Mouse (Mus musculus): ENCODE measurements around the gene A930033H14Rik. TPM values are rescaled to one million over a fixed set of nuclear protein-coding genes. Genes with fewer than 3 reads are reported as not detected.
A peak's percentile ranks its signal among the peaks of the same experiment; 100 is the strongest.

The A930033H14Rik gene
- total and polyA plus RNA-seq, 3 experiments: 0.61 to 1.1 (median 1.1) TPM

GRCm38 (mm10) chr10:69179341-69179740, 33.6 kb downstream of the A930033H14Rik start:
- no peak overlapping the region for H3K27ac ChIP-seq
- no peak overlapping the region for H3K9ac ChIP-seq (ENCODE audit: low read depth, low read length)
- H3K79me2 ChIP-seq (replicated peaks; ENCODE audit: control insufficient read depth, insufficient read depth, low read length): no peaks in the 10 kb centered on the region
- no peak overlapping the region for H3K4me3 ChIP-seq
- TF ChIP-seq CTCF (IDR thresholded peaks at IDR 0.05) (no peak), EP300 (IDR thresholded peaks at IDR 0.05; ENCODE audit: insufficient read depth, low read depth, low read length) (no peak), POLR2A (IDR thresholded peaks at IDR 0.05; ENCODE audit: insufficient read depth, low read depth, low read length) (no peak)
- 97% methylated on average over 1 of the region's 1 CpGs for WGBS
- H3K4me1 ChIP-seq (ENCODE audit: control insufficient read depth, insufficient read depth, low read length): no peaks in the 10 kb centered on the region
- DNase-seq: no peak
- H3K36me3 ChIP-seq (ENCODE audit: control insufficient read depth, insufficient read depth, low read length): no peaks in the 10 kb centered on the region
- no peaks in the 10 kb centered on the region for H3K27me3 ChIP-seq (ENCODE audit: control insufficient read depth, insufficient read depth, low read length)
- intact Hi-C loops (cut with DNase I): no loop called here

GRCm38 (mm10) chr10:69176116-69176515, 36.8 kb downstream of the A930033H14Rik start:
- DNase-seq: no peak
- intact Hi-C loops (cut with DNase I): no loop called here
- no peak overlapping the region for H3K4me3 ChIP-seq
- H3K9ac ChIP-seq (ENCODE audit: low read depth, low read length): no peak overlapping the region
- no peaks in the 10 kb centered on the region for H3K36me3 ChIP-seq (ENCODE audit: control insufficient read depth, insufficient read depth, low read length)
- no peaks in the 10 kb centered on the region; the same call in none of the 2 replicates for H3K4me1 ChIP-seq (ENCODE audit: control insufficient read depth, insufficient read depth, low read length)
- no peak for TF ChIP-seq POLR2A (IDR thresholded peaks at IDR 0.05; ENCODE audit: insufficient read depth, low read depth, low read length)
- 60% methylated on average over 3 of the region's 3 CpGs for WGBS
- no peak overlapping the region for H3K27ac ChIP-seq
- no peaks in the 10 kb centered on the region for H3K79me2 ChIP-seq (replicated peaks; ENCODE audit: control insufficient read depth, insufficient read depth, low read length)
- no peaks in the 10 kb centered on the region for H3K27me3 ChIP-seq (ENCODE audit: control insufficient read depth, insufficient read depth, low read length)

GRCm38 (mm10) chr10:69172412-69172811, 40.5 kb downstream of the A930033H14Rik start:
- peak overlapping the region; percentile 61 for H3K27ac ChIP-seq
- H3K36me3 ChIP-seq (ENCODE audit: control insufficient read depth, insufficient read depth, low read length): no peaks in the 10 kb centered on the region
- H3K27me3 ChIP-seq (ENCODE audit: control insufficient read depth, insufficient read depth, low read length): no peaks in the 10 kb centered on the region
- H3K9ac ChIP-seq (ENCODE audit: low read depth, low read length): no peak overlapping the region
- intact Hi-C loops (cut with DNase I): no loop called here
- no peaks in the 10 kb centered on the region for H3K79me2 ChIP-seq (replicated peaks; ENCODE audit: control insufficient read depth, insufficient read depth, low read length)
- DNase-seq: no peak
- TF ChIP-seq CTCF (IDR thresholded peaks at IDR 0.05): no peak
- no peak for TF ChIP-seq POLR2A (IDR thresholded peaks at IDR 0.05; ENCODE audit: insufficient read depth, low read depth, low read length)
- no peak for TF ChIP-seq EP300 (IDR thresholded peaks at IDR 0.05; ENCODE audit: insufficient read depth, low read depth, low read length)
- WGBS: 38% methylated on average over 3 of the region's 3 CpGs
- no peak overlapping the region for H3K4me3 ChIP-seq
- no peaks in the 10 kb centered on the region; the same call in none of the 2 replicates for H3K4me1 ChIP-seq (ENCODE audit: control insufficient read depth, insufficient read depth, low read length)

GRCm38 (mm10) chr10:69166514-69166913, 46.4 kb downstream of the A930033H14Rik start:
- WGBS: 58% methylated on average over 12 of the region's 12 CpGs

GRCm38 (mm10) chr10:69165847-69166246, 47.1 kb downstream of the A930033H14Rik start:
- no peak overlapping the region for H3K9ac ChIP-seq (ENCODE audit: low read depth, low read length)
- WGBS: 90% methylated on average over 3 of the region's 3 CpGs
- no peak overlapping the region for H3K4me3 ChIP-seq
- DNase-seq: no peak
- no peak overlapping the region for H3K27ac ChIP-seq
- no peaks in the 10 kb centered on the region for H3K27me3 ChIP-seq (ENCODE audit: control insufficient read depth, insufficient read depth, low read length)
- no peaks in the 10 kb centered on the region for H3K79me2 ChIP-seq (replicated peaks; ENCODE audit: control insufficient read depth, insufficient read depth, low read length)
- intact Hi-C loops (cut with DNase I): loop anchor here (10.0 kb wide), 1 partner anchor 261 kb away; no protein-coding TSS in a partner anchor
- no peak for TF ChIP-seq CTCF (IDR thresholded peaks at IDR 0.05)
- no peak for TF ChIP-seq POLR2A (IDR thresholded peaks at IDR 0.05; ENCODE audit: insufficient read depth, low read depth, low read length)
- TF ChIP-seq EP300 (IDR thresholded peaks at IDR 0.05; ENCODE audit: insufficient read depth, low read depth, low read length): no peak
- no peaks in the 10 kb centered on the region for H3K36me3 ChIP-seq (ENCODE audit: control insufficient read depth, insufficient read depth, low read length)
- no peaks in the 10 kb centered on the region for H3K4me1 ChIP-seq (ENCODE audit: control insufficient read depth, insufficient read depth, low read length)

More at GRCm38 (mm10) chr10:69166514-69166913, 46.4 kb downstream of the A930033H14Rik start:
- H3K9ac ChIP-seq (ENCODE audit: low read depth, low read length): no peak overlapping the region
- H3K4me1 ChIP-seq (ENCODE audit: control insufficient read depth, insufficient read depth, low read length): no peaks in the 10 kb centered on the region; the same call in 1 of the 2 replicates
- H3K27ac ChIP-seq: no peak overlapping the region
- no peaks in the 10 kb centered on the region for H3K36me3 ChIP-seq (ENCODE audit: control insufficient read depth, insufficient read depth, low read length)
- intact Hi-C loops (cut with DNase I): loop anchor here (10.0 kb wide), 1 partner anchor 262 kb away; no protein-coding TSS in a partner anchor
- TF ChIP-seq POLR2A (IDR thresholded peaks at IDR 0.05; ENCODE audit: insufficient read depth, low read depth, low read length) (no peak), CTCF (IDR thresholded peaks at IDR 0.05) (no peak), EP300 (IDR thresholded peaks at IDR 0.05; ENCODE audit: insufficient read depth, low read depth, low read length) (no peak)
- DNase-seq: no peak
- no peaks in the 10 kb centered on the region for H3K27me3 ChIP-seq (ENCODE audit: control insufficient read depth, insufficient read depth, low read length)
- H3K79me2 ChIP-seq (replicated peaks; ENCODE audit: control insufficient read depth, insufficient read depth, low read length): no peaks in the 10 kb centered on the region
- no peak overlapping the region for H3K4me3 ChIP-seq

- H3K4me1 ChIP-seq (ENCODE audit: control insufficient read depth, insufficient read depth, low read length): no peaks in the 10 kb centered on the region
- no peak overlapping the region for H3K9ac ChIP-seq (ENCODE audit: low read depth, low read length)
- intact Hi-C loops (cut with DNase I): loop anchor here (10.0 kb wide), 1 partner anchor 260 kb away; no protein-coding TSS in a partner anchor
- 69% methylated on average over 7 of the region's 7 CpGs for WGBS
- no peak overlapping the region for H3K4me3 ChIP-seq
- H3K36me3 ChIP-seq (ENCODE audit: control insufficient read depth, insufficient read depth, low read length): no peaks in the 10 kb centered on the region
- TF ChIP-seq POLR2A (IDR thresholded peaks at IDR 0.05; ENCODE audit: insufficient read depth, low read depth, low read length): no peak
- peak; percentile 79 for TF ChIP-seq CTCF (IDR thresholded peaks at IDR 0.05)
- no peaks in the 10 kb centered on the region for H3K79me2 ChIP-seq (replicated peaks; ENCODE audit: control insufficient read depth, insufficient read depth, low read length)
- H3K27me3 ChIP-seq (ENCODE audit: control insufficient read depth, insufficient read depth, low read length): no peaks in the 10 kb centered on the region
- no peak overlapping the region for H3K27ac ChIP-seq
- no peak for DNase-seq
Measured at GRCm38 (mm10) chr10:69165125-69165524, 47.8 kb downstream of the A930033H14Rik start.
